Mouse (Mus musculus): ENCODE measurements at regions not wholly inside any gene's neighbourhood (a gene's known extent, or its start where the extent isn't known, plus 50 kb on each side); places are given as distances from the start of the nearest gene placed in this dataset.

- in situ Hi-C loops (cut with MboI; ENCODE audit: low pct_ligation_motif_present, low pct_unique_long_range_greater_than_20kb, low sequenced_read_pairs), result no loop called here
- Histone ChIP-seq H3K27me3 (replicated peaks) (peaks cover 10% of the 10 kb centered on the region), H3K9me3 (replicated peaks; ENCODE audit: low read length) (peaks cover 4% of the 10 kb centered on the region), H3K27ac (ENCODE audit: insufficient read depth, low read depth) (no peak overlapping the region), H3K4me2 (ENCODE audit: insufficient read depth, low read depth, poor library complexity, severe bottlenecking) (no peak overlapping the region), H3K9ac (ENCODE audit: insufficient read depth, low read depth) (no peak overlapping the region), H3K36me3 (replicated peaks in 1 of 2; ENCODE audit: control insufficient read depth in 1 of 2, insufficient read depth in 1 of 2, low read length in 1 of 2) (no peaks in the 10 kb centered on the region), H3K4me3 (replicated peaks in 1 of 3; ENCODE audit: low read depth in 2 of 3, low read length in 2 of 3, poor library complexity in 1 of 3) (no peak overlapping the region), H3K4me1 (ENCODE audit: control insufficient read depth in 1 of 2, insufficient read depth in 2 of 2) (peaks cover 2 to 7% of the 10 kb centered on the region in 2 experiments; a peak in 3 of 4 replicates), H3K79me2 (replicated peaks; ENCODE audit: control insufficient read depth, extremely low read depth, insufficient read depth, poor library complexity, severe bottlenecking) (no peaks in the 10 kb centered on the region)
- TF ChIP-seq ZKSCAN1 (IDR thresholded peaks at IDR 0.05; ENCODE audit: borderline replicate concordance, low read depth, low read length), result no peak
- no peak for TF ChIP-seq JUN (IDR thresholded peaks at IDR 0.05; ENCODE audit: insufficient read depth, low read depth, low read length)
- dilution Hi-C loops (cut with MboI; ENCODE audit: extremely low pct_ligation_motif_present, extremely low pct_unique_long_range_greater_than_20kb, low sequenced_read_pairs), result no loop called here
- DNase-seq (ENCODE audit: extremely low read depth), result no peak
Measured at GRCm38 (mm10) chr9:98726638-98727037, 115.7 kb upstream of the Prr23a1 start.

DNA sequence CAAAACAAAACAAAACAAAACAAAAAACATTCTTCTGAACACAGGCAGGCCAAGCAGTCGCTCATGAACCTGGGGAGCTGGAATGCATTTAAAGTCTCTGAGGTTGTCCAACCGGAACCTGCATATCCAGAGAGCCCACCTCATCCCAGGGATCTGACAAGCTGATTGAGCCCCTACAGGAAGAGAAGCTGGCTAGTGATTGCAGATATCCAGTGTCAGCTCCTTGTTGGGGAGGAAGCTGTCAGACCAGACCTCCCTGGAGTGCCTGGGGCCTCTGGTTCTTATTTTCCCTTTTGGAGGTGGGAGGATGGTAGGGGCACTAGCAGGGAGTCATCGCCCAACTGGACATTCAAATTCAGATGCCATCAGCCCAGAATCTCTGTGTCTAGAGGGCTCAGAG is 119.4 kb upstream of the Prr23a1 start:
- no peak for DNase-seq (ENCODE audit: extremely low read depth)
- dilution Hi-C loops (cut with MboI; ENCODE audit: extremely low pct_ligation_motif_present, extremely low pct_unique_long_range_greater_than_20kb, low sequenced_read_pairs), result no loop called here
- in situ Hi-C loops (cut with MboI; ENCODE audit: low pct_ligation_motif_present, low pct_unique_long_range_greater_than_20kb, low sequenced_read_pairs), result no loop called here

DNA sequence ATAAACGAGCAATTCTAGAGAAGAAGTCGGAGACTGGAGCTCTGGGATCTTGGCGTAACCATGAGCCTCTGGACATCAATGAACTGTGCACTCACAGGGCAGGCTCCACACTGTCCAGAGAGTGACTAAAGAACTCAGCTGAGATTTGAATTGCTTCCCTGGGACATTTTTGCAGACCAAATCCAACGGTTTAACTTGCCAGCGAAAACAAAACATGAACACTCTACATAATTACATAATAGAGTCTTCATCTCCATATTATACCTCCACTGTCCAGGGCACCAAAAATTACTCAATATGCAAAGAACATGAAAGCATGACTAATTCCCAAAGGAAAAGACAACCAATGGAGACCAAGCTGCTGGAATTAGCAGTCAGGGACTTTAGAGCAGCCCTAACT is 119.9 kb upstream of the Mrps22 start:
- no peaks in the 10 kb centered on the region for H3K36me3 ChIP-seq (replicated peaks in 1 of 2; ENCODE audit: control insufficient read depth in 1 of 2, insufficient read depth in 1 of 2, low read length in 1 of 2)
- dilution Hi-C loops (cut with MboI; ENCODE audit: extremely low pct_ligation_motif_present, extremely low pct_unique_long_range_greater_than_20kb, low sequenced_read_pairs) (no loop called here), in situ Hi-C loops (cut with MboI; ENCODE audit: low pct_ligation_motif_present, low pct_unique_long_range_greater_than_20kb, low sequenced_read_pairs) (no loop called here)
- no peak for DNase-seq (ENCODE audit: extremely low read depth)
- H3K9ac ChIP-seq (ENCODE audit: insufficient read depth, low read depth), result no peak overlapping the region
- H3K9me3 ChIP-seq (replicated peaks; ENCODE audit: low read length), result peaks cover 6% of the 10 kb centered on the region
- peaks cover 0 to 2% of the 10 kb centered on the region in 2 experiments; a peak in 2 of 4 replicates for H3K4me1 ChIP-seq (ENCODE audit: control insufficient read depth in 1 of 2, insufficient read depth in 2 of 2)
- H3K79me2 ChIP-seq (replicated peaks; ENCODE audit: control insufficient read depth, extremely low read depth, insufficient read depth, poor library complexity, severe bottlenecking), result no peaks in the 10 kb centered on the region
- H3K4me2 ChIP-seq (ENCODE audit: insufficient read depth, low read depth, poor library complexity, severe bottlenecking), result no peak overlapping the region
- peaks cover 6% of the 10 kb centered on the region for H3K27me3 ChIP-seq (replicated peaks)
- H3K4me3 ChIP-seq (replicated peaks in 1 of 3; ENCODE audit: low read depth in 2 of 3, low read length in 2 of 3, poor library complexity in 1 of 3), result no peak overlapping the region
- TF ChIP-seq ZC3H11A (IDR thresholded peaks at IDR 0.05; ENCODE audit: low read depth, low read length) (no peak), SIN3A (IDR thresholded peaks at IDR 0.05; ENCODE audit: low read length) (no peak), UBTF (IDR thresholded peaks at IDR 0.05; ENCODE audit: low read depth, low read length) (no peak), NRF1 (IDR thresholded peaks at IDR 0.05; ENCODE audit: low read depth, low read length) (no peak), POLR2A (IDR thresholded peaks at IDR 0.05; ENCODE audit: low read depth, low read length) (no peak), MYC (IDR thresholded peaks at IDR 0.05; ENCODE audit: low read depth, low read length) (no peak), JUN (IDR thresholded peaks at IDR 0.05; ENCODE audit: insufficient read depth, low read depth, low read length) (no peak), MXI1 (IDR thresholded peaks at IDR 0.05; ENCODE audit: low read depth, low read length) (no peak), CTCF (conservative IDR thresholded peaks at IDR 0.05 in 1 of 2, IDR thresholded peaks at IDR 0.05 in 1 of 2; ENCODE audit: low read depth in 2 of 2, low read length in 2 of 2) (no peak)
- H3K27ac ChIP-seq (ENCODE audit: insufficient read depth, low read depth), result no peak overlapping the region

More for the DNA sequence above, 119.4 kb upstream of the Prr23a1 start:
- H3K27me3 ChIP-seq (replicated peaks), result peaks cover 6% of the 10 kb centered on the region
- no peak overlapping the region for H3K27ac ChIP-seq (ENCODE audit: insufficient read depth, low read depth)
- TF ChIP-seq POLR2A (IDR thresholded peaks at IDR 0.05; ENCODE audit: low read depth, low read length) (no peak), MAZ (IDR thresholded peaks at IDR 0.05; ENCODE audit: low read depth, low read length) (no peak), BHLHE40 (IDR thresholded peaks at IDR 0.05; ENCODE audit: low read depth, low read length) (no peak), ELF1 (IDR thresholded peaks at IDR 0.05; ENCODE audit: low read depth, low read length) (no peak), NRF1 (IDR thresholded peaks at IDR 0.05; ENCODE audit: low read depth, low read length) (no peak), JUN (IDR thresholded peaks at IDR 0.05; ENCODE audit: insufficient read depth, low read depth, low read length) (no peak), EP300 (IDR thresholded peaks at IDR 0.05; ENCODE audit: low read length) (no peak), MXI1 (IDR thresholded peaks at IDR 0.05; ENCODE audit: low read depth, low read length) (no peak)
- no peak overlapping the region for H3K4me3 ChIP-seq (replicated peaks in 1 of 3; ENCODE audit: low read depth in 2 of 3, low read length in 2 of 3, poor library complexity in 1 of 3)
- no peak overlapping the region for H3K9ac ChIP-seq (ENCODE audit: insufficient read depth, low read depth)
- H3K9me3 ChIP-seq (replicated peaks; ENCODE audit: low read length), result peaks cover 6% of the 10 kb centered on the region
- peaks cover 2 to 7% of the 10 kb centered on the region in 2 experiments; a peak in 3 of 4 replicates for H3K4me1 ChIP-seq (ENCODE audit: control insufficient read depth in 1 of 2, insufficient read depth in 2 of 2)
- H3K4me2 ChIP-seq (ENCODE audit: insufficient read depth, low read depth, poor library complexity, severe bottlenecking), result no peak overlapping the region
- H3K79me2 ChIP-seq (replicated peaks; ENCODE audit: control insufficient read depth, extremely low read depth, insufficient read depth, poor library complexity, severe bottlenecking), result no peaks in the 10 kb centered on the region
- no peaks in the 10 kb centered on the region for H3K36me3 ChIP-seq (replicated peaks in 1 of 2; ENCODE audit: control insufficient read depth in 1 of 2, insufficient read depth in 1 of 2, low read length in 1 of 2)
